Mouse (Mus musculus): Measurements from ENCODE around the gene Rab1b.
A peak's percentile ranks its signal among the peaks of the same experiment; 100 is the strongest.

Rab1b gene

DNA sequence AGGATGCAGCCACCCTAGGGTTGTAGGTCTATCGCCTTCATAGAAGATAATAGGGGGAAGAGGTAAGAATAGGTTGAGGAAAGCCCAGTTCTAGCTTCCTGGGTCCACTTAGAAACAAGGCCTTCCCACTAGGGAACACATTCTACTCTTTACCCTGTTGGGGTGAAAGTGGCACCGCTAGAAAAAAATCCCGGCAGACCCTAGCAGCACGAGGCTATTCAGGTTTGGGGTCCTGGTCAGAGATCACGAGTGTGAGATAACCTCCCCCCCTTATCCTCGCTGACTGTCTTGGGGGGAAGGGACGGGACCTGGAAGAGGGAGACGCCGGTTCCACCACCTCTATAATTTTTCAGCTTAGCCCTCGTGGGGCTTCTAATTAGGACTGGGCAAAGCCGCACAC, 35.8 kb downstream of the Rab1b start:
- no peak for DNase-seq

- DNase-seq: no peak
These were observed 36.9 kb downstream of the Rab1b start for GRCm38 (mm10) chr19:5069978-5070377.

DNA sequence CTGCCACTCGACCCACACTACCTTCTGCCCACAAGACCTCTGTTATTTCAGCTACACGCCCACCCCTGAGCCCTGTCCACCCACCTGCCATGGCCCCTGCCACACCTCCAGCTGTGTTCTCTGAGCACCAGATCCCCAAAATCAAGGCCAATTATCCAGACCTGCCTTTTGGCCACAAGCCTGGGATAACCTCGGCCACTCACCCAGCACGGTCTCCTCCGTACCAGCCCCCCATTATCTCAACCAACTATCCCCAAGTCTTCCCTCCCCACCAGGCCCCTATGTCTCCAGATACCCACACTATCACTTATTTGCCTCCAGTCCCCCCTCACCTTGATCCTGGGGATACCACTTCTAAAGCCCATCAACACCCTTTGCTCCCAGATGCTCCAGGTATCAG, 37.4 kb downstream of the Rab1b start:
- DNase-seq: no peak

DNA sequence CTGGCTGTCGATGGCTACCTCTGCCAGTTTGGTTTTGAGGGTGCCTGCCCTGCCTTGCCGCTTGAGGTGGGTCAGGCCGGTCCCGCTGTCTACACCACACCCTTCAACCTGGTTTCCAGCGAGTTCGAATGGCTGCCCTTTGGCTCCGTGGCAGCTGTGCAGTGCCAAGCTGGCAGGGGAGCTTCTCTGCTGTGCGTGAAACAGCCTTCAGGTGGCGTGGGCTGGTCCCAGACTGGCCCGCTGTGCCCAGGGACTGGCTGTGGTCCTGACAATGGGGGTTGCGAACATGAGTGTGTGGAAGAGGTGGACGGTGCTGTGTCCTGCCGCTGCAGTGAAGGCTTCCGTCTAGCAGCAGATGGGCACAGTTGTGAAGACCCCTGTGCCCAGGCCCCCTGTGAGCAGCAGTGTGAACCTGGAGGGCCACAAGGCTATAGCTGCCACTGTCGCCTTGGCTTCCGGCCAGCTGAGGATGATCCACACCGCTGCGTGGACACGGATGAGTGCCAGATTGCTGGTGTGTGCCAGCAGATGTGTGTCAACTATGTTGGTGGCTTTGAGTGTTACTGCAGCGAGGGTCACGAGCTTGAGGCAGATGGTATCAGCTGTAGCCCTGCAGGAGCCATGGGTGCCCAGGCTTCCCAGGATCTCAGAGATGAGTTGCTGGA, 38.2 kb downstream of the Rab1b start:
- DNase-seq: no peak

- DNase-seq: no peak
These were observed 38.9 kb downstream of the Rab1b start, which contains the start of gene Cd248 for GRCm38 (mm10) chr19:5067867-5068569. Cd248 (plus strand) TSS chr19:5068078.

DNA sequence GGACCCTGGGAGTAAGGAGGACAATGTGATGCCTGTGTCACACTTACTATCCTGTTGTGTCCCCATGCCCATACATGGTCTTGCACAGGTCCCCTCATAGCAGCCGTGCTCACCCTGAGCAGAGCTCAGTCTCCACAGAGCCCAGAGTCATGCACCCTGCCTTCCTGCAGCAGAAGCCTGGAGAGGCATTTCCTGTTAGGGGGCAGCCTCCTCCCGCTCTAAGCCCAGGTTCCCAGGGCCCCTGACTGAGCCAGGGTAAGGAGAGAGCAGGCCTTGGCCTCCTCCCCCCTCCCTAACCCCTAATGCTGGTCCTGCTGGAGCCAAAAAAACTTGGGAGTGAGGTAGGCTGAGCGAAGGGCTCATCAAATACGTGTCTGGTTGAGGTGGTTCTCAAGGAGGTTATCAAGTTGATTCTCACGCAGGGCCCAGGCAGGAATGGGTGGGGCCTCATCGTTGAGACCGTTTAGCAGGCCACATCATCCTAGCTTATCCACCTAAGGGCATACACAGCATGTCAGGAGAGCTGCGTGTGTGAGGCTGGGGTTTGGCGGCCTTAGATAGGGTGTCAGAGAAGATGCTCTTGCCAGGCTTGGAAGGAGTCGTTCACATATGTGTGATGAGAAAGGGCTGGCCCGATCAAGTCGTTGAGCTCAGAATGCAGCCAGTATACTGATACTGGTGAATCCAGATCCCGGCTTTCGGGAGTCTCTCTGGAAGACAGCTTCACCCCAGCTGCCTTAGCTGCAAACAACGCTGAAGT, 39.7 kb downstream of the Rab1b start:
- DNase-seq: no peak

- DNase-seq: no peak
These were observed 41.8 kb downstream of the Rab1b start for GRCm38 (mm10) chr19:5065104-5065503.

- DNase-seq: no peak
These were observed 44.4 kb downstream of the Rab1b start for GRCm38 (mm10) chr19:5062446-5062845.

DNA sequence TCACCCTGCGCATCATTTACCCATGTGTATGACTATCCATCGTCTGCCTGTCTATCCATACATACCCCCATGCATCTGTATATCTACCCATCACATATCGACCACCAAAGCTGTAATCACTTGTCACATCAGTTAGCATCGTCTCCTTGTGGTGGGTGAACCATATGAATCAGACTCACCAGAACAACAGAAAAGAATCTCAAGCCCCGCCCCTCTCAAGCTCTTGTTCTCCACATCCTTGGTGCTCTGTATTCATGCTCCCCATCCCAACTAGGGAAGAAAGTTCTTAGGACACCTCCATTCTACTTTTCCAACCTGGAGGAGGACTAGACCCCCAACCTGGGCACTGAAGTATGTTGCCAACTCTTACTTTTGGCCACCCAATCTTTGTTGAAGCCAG, 44.8 kb downstream of the Rab1b start:
- DNase-seq: no peak

DNA sequence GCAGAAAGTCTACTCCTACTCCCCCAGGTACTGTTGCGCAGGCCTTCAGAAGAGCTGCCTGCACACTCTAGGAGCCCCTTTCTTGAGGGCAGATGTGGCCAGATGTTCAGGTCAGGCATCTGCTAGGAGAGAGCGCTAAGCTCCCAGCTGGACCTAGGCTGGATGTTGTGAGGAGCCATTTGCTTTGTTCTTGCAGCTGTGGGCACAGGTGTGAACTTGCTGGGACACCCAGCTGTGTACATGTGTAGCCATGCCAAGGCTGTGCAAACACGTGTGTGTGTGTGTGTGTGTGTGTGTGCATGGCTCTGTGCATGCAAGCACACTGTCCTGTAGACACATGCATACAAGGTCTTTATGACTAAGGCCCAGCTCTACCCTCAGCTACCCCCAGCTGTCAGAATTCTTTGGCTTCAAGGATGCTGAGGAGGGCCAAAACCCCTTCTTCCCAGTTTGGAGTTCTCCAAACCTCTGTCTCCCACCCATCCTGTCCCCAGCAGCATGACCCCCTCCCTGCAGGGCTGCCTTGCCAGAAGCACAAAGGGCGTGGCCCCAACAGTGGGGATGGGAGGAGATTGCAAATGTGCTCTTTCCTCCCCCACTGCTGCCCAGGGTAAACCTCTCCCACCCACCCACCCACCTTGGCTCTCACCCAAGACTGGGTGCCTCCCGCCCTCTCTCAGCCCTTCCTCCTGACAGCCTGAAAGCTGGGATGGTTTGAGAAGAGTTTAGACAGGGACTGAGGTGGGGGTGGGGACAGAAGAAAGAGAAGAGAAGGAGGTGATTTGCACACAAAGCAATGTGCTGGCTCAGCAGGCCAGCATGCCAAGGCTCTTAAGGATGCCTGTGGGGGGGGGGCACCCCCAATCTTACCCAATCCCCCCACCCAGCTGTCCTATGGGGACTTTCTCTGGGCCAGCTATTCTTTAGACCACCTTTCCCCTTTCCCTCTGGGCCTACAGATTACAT, 46.2 kb downstream of the Rab1b start:
- no peak for DNase-seq

- no peak for DNase-seq
These were observed 47.8 kb downstream of the Rab1b start for GRCm38 (mm10) chr19:5058801-5059771.

DNA sequence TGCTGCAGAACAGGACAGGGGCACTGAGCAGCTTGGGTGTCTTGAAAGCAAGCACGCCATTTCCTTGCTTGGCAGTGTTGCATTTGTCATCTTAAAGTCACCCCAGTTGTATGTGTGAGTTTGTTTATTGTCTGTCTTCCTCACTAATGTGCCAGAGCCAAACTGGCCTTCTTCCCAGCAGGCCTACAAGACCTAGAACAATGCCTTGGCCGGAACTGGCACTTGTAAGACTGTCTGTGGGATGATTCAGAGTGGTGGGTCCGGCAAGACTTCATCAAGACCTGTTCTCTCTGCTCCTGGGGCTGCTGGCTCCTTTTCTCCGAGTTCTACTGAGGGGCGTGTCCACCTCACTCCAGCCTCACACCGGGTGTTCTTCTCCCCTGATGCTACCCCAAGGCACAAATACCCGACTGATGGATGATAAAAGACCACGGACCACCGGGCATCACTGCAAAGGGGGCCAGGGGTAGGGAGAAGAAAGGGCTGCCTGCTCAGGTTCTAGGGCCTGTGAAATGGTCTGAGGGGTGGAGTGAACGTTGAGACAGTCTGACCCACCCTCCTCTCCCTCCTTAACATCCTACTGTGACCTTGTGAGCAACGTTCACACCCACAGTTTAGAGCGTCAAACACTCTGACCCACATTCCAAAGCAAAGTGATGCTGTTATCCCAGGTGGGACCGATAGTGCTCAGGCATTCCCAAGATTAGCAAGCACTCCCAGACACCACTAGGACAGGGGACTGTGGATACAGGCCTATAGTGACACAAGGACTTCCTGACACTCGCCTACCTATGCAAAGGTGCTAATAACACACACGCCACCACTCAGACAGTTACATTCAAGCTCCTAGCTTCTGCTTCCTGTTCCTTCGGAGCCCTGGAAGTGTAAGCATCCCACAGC, 48.7 kb downstream of the Rab1b start:
- no peak for DNase-seq

DNA sequence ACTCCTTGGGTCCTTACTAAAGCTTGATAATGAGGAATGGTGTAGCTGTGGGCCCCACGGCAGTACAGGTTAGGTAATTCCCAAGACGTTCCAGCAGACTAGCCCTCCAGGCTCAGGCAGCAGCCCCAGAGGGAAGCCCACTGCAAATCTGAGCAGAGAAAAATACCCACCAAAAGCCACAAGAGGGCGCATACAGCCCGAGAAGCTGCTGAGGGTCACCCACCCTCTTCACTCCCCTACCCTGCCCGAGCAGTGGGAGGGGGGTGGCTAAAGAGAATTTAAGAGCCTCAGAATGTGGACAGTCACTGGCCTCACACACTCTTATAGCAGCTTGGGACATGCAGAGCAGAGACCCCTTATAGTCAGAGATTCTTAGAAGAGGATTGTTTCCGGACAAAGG, 50.6 kb downstream of the Rab1b start:
- peak; percentile 52 for DNase-seq

DNA sequence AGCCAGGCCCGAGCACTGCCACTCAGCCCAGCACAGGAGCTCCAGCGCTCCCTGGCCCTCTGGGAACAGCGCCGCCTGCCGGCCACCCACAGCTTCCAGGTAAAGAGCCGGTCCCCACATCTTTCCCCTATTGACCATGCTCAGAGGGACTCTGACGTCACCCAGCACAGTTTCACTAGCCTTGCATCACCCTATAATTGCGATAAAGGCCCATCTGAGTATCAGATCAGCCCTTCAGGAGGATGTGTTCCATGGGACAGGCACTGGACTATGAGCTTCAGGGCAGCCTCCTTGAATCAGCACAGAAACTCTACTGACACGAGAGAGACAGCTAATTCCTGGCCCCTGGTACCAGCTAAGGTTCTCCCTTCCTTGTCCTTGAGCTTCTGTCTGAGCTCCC, 53.0 kb downstream of the Rab1b start:
- DNase-seq: peak; percentile 62

DNA sequence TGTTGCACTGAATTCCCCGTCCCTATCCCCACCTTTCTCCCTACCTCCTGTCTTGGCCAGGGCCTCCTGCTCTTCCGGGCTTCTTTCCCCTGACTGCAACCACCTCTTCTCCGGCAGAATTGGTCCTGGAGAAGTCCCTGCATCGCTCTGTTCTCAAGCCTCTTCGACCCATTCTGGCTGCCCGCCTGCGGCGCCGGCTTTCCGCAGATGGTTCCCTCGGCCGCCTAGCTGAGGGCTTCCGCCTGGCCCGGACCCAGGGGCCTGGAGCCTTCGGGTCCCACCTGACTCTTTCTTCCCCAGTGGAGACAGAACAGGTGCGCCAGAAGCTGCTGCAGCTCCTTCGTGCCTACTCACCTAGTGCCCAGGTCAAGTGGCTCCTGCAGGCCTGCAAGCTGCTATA, 54.0 kb downstream of the Rab1b start:
- DNase-seq: no peak

GRCm38 (mm10) chr19:5052166-5052822, 54.6 kb downstream of the Rab1b start:
- no peak for DNase-seq

- DNase-seq: no peak
These were observed 55.4 kb downstream of the Rab1b start for GRCm38 (mm10) chr19:5051515-5051914.

DNA sequence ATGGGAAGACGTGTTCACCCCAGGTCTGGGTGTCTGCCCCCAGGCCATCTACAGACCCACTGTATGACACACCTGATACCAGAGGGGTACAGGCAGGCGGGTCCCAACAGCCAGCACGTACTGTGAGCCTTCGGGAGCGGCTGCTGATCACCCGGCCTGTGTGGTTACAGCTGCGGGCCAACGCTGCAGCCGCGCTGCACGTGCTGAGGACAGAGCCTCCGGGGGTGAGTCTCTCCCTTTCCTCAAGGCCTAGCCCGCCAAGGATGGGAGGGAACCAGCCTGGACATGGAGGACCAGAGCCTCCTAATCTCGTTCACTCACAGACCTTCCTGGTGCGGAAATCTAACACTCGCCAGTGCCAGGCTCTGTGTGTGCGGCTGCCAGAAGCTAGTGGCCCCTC, 55.8 kb downstream of the Rab1b start:
- no peak for DNase-seq

DNA sequence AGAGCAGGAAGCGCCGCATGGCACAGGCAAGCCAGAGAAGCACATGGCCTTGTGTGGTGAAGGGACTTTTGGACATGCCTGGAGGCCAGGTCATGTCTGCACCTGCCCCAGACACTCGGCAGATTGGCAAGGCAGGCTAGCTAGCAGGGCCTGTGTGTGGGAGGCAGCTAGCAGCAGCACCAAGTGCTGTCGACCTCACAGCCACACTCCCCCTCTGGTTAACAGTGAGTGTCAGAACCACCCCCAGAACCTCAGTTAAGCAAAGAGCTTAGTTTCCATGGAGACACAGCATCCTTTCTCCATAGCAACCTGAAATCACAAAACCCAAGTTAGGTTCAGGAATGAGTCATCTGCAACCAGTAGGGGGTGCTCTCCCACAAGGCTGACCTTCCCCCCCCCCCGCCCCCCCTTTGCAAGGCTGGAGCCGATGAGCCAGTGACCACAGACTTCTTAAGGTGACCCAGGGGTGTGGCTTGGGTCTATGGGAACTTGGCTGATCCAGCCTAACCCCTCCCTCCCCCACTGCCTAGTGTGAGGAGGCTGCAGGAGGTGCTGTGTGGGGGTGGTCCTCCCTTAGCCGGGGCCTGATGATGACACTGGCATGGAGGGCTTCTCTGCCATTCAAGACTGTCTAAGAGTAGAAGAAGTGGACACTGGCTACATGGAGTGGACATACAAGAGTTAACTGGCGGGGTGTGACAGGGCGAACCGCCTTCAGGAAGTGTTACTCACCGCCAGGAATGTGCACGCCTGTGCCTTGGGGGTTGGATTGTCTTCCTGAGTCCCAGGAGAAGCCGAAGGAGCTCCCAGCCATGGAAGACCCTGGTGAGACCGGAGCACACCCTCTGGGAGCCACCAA, 56.6 kb downstream of the Rab1b start, which contains the start of gene Rin1:
TSS of gene Rin1 (plus strand) at position 435 of the 859 bp plus-strand sequence.
- no peak for DNase-seq
